In the genomic region with DNA sequence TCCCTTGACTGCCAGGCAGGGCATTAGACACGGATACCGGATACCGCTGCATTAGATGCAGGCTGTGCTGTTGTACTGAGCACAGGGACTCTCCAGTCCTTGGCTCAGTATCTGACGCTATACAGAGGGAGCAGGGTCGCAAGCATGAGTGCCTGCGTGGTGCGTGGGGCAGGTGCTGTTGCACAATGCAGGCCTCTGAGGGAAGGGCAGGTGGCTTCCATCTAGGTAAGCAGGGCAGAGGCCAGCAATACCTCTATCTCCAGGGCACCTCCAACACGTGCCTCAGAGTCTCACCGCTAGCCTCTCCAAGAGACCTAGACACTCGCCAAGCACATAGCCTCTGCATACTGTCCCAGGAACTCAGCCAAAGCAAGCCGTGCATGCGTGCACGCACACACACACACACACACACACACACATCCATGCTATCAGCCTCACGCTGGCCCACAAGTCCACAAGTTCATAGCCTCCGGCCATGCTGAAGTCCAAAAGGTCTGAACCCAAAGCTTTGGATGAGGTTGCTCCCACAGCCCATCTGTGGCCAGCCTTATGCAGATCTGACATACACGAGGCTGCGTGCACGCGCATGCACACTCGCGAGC, we compare ENCODE assay signal across 21 mouse cellular contexts. TPM values are rescaled to one million over a fixed set of nuclear protein-coding genes. Genes with fewer than 3 reads are reported as not detected.
DNase-seq lines count a peak whose midpoint lies in the region; ATAC-seq and TF ChIP-seq lines count a peak whose summit lies in the region.
"Had no signal": no experiment of that assay in that cellular context is flagged by ENCODE, and none has a peak within 500 bp of the region (broad histone marks: within the 10 kb centered on the region; RNA-seq: fewer than 3 reads in every experiment).

No protein-coding gene starts in this region.

- no peak for DNase-seq in hindbrain, embryonic 14.5 days (ENCODE audit: low spot score)
- no peak for DNase-seq in hindbrain, postnatal 0 days (ENCODE audit: low spot score)
- DNase-seq in limb, embryonic 14.5 days (ENCODE audit: low spot score), result no peak
- DNase-seq in right cerebral cortex, postnatal 4 days, result no peak
- DNase-seq: adrenal gland, postnatal 36 days; embryo, embryonic 11 days; heart, postnatal 4 days; lung, adult 2 months; lung, postnatal 36 days; midbrain, embryonic 14.5 days; right cerebral cortex, postnatal 14 days had no signal

- 85% methylated on average over 21 of the region's 21 CpGs for WGBS in hindbrain, embryonic 14.5 days
- 73% methylated on average over 21 of the region's 21 CpGs for WGBS in hindbrain, postnatal 0 days
- 81% methylated on average over 21 of the region's 21 CpGs for WGBS in limb, embryonic 14.5 days

- H3K27ac ChIP-seq in hindbrain, embryonic 14.5 days, result no peak overlapping the region
- no peak overlapping the region for H3K27ac ChIP-seq in hindbrain, postnatal 0 days
- H3K27ac ChIP-seq in limb, embryonic 14.5 days (replicated peaks; ENCODE audit: low read depth, low read length), result no peak overlapping the region
- H3K27ac ChIP-seq: forebrain, embryonic 13.5 days had no signal

- H3K9ac ChIP-seq in hindbrain, embryonic 14.5 days, result no peak overlapping the region
- H3K9ac ChIP-seq in hindbrain, postnatal 0 days (replicated peaks; ENCODE audit: low read length), result no peak overlapping the region
- no peak overlapping the region for H3K9ac ChIP-seq in limb, embryonic 14.5 days (ENCODE audit: low read depth, low read length, severe bottlenecking)
- H3K9ac ChIP-seq: forebrain, embryonic 13.5 days; heart, embryonic 12.5 days had no signal

- no peak for TF ChIP-seq POLR2A in limb, embryonic 14.5 days (IDR thresholded peaks at IDR 0.05; ENCODE audit: borderline replicate concordance, extremely low read depth, insufficient read depth, insufficient read length)
- peak; percentile 2 for TF ChIP-seq POLR2A in myocyte (IDR thresholded peaks at IDR 0.05; ENCODE audit: insufficient read length, low read depth)

- no peak overlapping the region for H3ac ChIP-seq in myocyte (ENCODE audit: control insufficient read depth, insufficient read length)

- H3K9me3 ChIP-seq in hindbrain, embryonic 14.5 days (ENCODE audit: control insufficient read depth, low read length), result no peaks in the 10 kb centered on the region
- no peaks in the 10 kb centered on the region for H3K9me3 ChIP-seq in hindbrain, postnatal 0 days (ENCODE audit: low read length)
- no peaks in the 10 kb centered on the region for H3K9me3 ChIP-seq in megakaryocyte, embryonic 14.5 days
- no peaks in the 10 kb centered on the region for H3K9me3 ChIP-seq in limb, embryonic 14.5 days (ENCODE audit: control insufficient read depth, low read length)
- H3K9me3 ChIP-seq: forebrain, embryonic 13.5 days; heart, embryonic 12.5 days had no signal

- no peaks in the 10 kb centered on the region for H3K4me1 ChIP-seq in hindbrain, embryonic 14.5 days (replicated peaks; ENCODE audit: control insufficient read depth, insufficient read depth, low read length)
- H3K4me1 ChIP-seq in hindbrain, postnatal 0 days (ENCODE audit: insufficient read depth, low read length), result no peaks in the 10 kb centered on the region
- H3K4me1 ChIP-seq in megakaryocyte, embryonic 14.5 days, result peaks cover 22% of the 10 kb centered on the region
- H3K4me1 ChIP-seq in limb, embryonic 14.5 days (ENCODE audit: control insufficient read depth, insufficient read depth, low read length), result 0 out of 2 replicates have a peak, but pooled peaks cover 3% of the 10 kb centered on the region
- H3K4me1 ChIP-seq: forebrain, embryonic 13.5 days had no signal

- H3K4me2 ChIP-seq in hindbrain, embryonic 14.5 days (replicated peaks), result no peak overlapping the region
- H3K4me2 ChIP-seq in hindbrain, postnatal 0 days (ENCODE audit: low read depth, low read length), result no peak overlapping the region
- no peak overlapping the region for H3K4me2 ChIP-seq in limb, embryonic 14.5 days (replicated peaks; ENCODE audit: low read depth, low read length, severe bottlenecking)
- no peak overlapping the region for H3K4me2 ChIP-seq in myocyte (ENCODE audit: low read depth)
- H3K4me2 ChIP-seq: forebrain, embryonic 13.5 days; heart, embryonic 12.5 days had no signal

- peak; percentile 19; the same call in 1 of the 2 replicates for ATAC-seq in hindbrain, embryonic 14.5 days (ENCODE audit: low FRiP score)
- no peak for ATAC-seq in hindbrain, postnatal 0 days
- ATAC-seq in megakaryocyte, adult 5-6 weeks (ENCODE audit: poor library complexity, severe bottlenecking), result no peak
- peak; percentile 24; the same call in 1 of the 2 replicates for ATAC-seq in limb, embryonic 14.5 days (ENCODE audit: low FRiP score, low read depth)
- ATAC-seq: Patski had no signal

- H3K4me3 ChIP-seq in hindbrain, embryonic 14.5 days (replicated peaks; ENCODE audit: low read length), result no peak overlapping the region
- H3K4me3 ChIP-seq in hindbrain, postnatal 0 days (ENCODE audit: low read length), result no peak overlapping the region
- H3K4me3 ChIP-seq in megakaryocyte, embryonic 14.5 days (replicated peaks), result peak overlapping the region; percentile 31
- no peak overlapping the region for H3K4me3 ChIP-seq in limb, embryonic 14.5 days (replicated peaks; ENCODE audit: low read length)
- no peak overlapping the region for H3K4me3 ChIP-seq in myocyte
- H3K4me3 ChIP-seq: forebrain, embryonic 13.5 days; heart, embryonic 12.5 days had no signal

- no peaks in the 10 kb centered on the region for H3K27me3 ChIP-seq in hindbrain, embryonic 14.5 days (ENCODE audit: control insufficient read depth, insufficient read depth, low read length)
- H3K27me3 ChIP-seq in hindbrain, postnatal 0 days (ENCODE audit: insufficient read depth, low read length), result no peaks in the 10 kb centered on the region
- H3K27me3 ChIP-seq in megakaryocyte, embryonic 14.5 days (replicated peaks), result peaks cover 30% of the 10 kb centered on the region
- H3K27me3 ChIP-seq in limb, embryonic 14.5 days (ENCODE audit: control insufficient read depth, insufficient read depth, low read length), result no peaks in the 10 kb centered on the region
- H3K27me3 ChIP-seq in myocyte (ENCODE audit: control insufficient read depth, insufficient read depth, insufficient read length), result no peaks in the 10 kb centered on the region
- H3K27me3 ChIP-seq: forebrain, embryonic 13.5 days; heart, embryonic 12.5 days; Patski had no signal

- H3K79me2 ChIP-seq in myocyte (ENCODE audit: control insufficient read depth, insufficient read depth), result no peaks in the 10 kb centered on the region

- H3K36me3 ChIP-seq in hindbrain, embryonic 14.5 days (replicated peaks; ENCODE audit: control insufficient read depth, insufficient read depth), result peaks cover 38% of the 10 kb centered on the region
- peaks cover 30% of the 10 kb centered on the region for H3K36me3 ChIP-seq in hindbrain, postnatal 0 days (ENCODE audit: insufficient read depth, low read length)
- H3K36me3 ChIP-seq in megakaryocyte, embryonic 14.5 days (replicated peaks; ENCODE audit: low read length), result peaks cover 39% of the 10 kb centered on the region
- peaks cover 38% of the 10 kb centered on the region for H3K36me3 ChIP-seq in limb, embryonic 14.5 days (ENCODE audit: control insufficient read depth, insufficient read depth, low read length)
- peaks cover 1% of the 10 kb centered on the region for H3K36me3 ChIP-seq in myocyte (ENCODE audit: control insufficient read depth, insufficient read depth)

- no peak for TF ChIP-seq CTCF in hindbrain, postnatal 0 days (IDR thresholded peaks at IDR 0.05; ENCODE audit: low read depth)

RNA-seq across cellular contexts. Expression of gene 2210016L21Rik, which starts 9.4 kb away (rescaled TPM):
- 126 and 135 TPM in 2 replicates for polyA plus RNA-seq in hindbrain, embryonic 14.5 days (2014; fragmentation: Nextera tagmentation; extraction: Ambion mirVana)
- total RNA-seq in hindbrain, postnatal 0 days (2014; rRNA removed), result 51.5 and 53.0 TPM in 2 replicates
- polyA plus RNA-seq in hindbrain, postnatal 0 days (2015; fragmentation: Nextera tagmentation; extraction: Ambion mirVana), result 178 and 204 TPM in 2 replicates
- polyA plus RNA-seq in megakaryocyte, embryonic 14.5 days (2012; ENCODE audit: insufficient read depth, low replicate concordance), result 16.4 and 35.8 TPM in 2 replicates
- 6.3 and 10.3 TPM in 2 replicates for total RNA-seq in megakaryocyte, adult 5-6 weeks (2015)
- 7.3 and 8.1 TPM in 2 replicates for total RNA-seq in megakaryocyte, adult 5-6 weeks (2017)
- polyA plus RNA-seq in limb, embryonic 14.5 days (2012; rRNA removed), result 34.1 and 41.3 TPM in 2 replicates
- 54.7 and 72.7 TPM in 2 replicates for polyA plus RNA-seq in limb, embryonic 14.5 days (2014; fragmentation: Nextera tagmentation; extraction: Ambion mirVana)
- polyA plus RNA-seq in myocyte (2012; fragmentation: generic; extraction: Trizol), result 19.6 TPM

RNA-seq across cellular contexts. Expression of gene Hnf1a, which starts 19.5 kb away (rescaled TPM):
- 0.07 TPM in 1 of 2 replicates, not detected in the other for polyA plus RNA-seq in hindbrain, embryonic 14.5 days (2014; fragmentation: Nextera tagmentation; extraction: Ambion mirVana)
- not detected in 2 replicates for total RNA-seq in hindbrain, postnatal 0 days (2014; rRNA removed)
- polyA plus RNA-seq in hindbrain, postnatal 0 days (2015; fragmentation: Nextera tagmentation; extraction: Ambion mirVana), result 0.05 TPM in 2 replicates
- polyA plus RNA-seq in megakaryocyte, embryonic 14.5 days (2012; ENCODE audit: insufficient read depth, low replicate concordance), result not detected in 2 replicates
- not detected in 2 replicates for total RNA-seq in megakaryocyte, adult 5-6 weeks (2015)
- not detected in 2 replicates for total RNA-seq in megakaryocyte, adult 5-6 weeks (2017)
- polyA plus RNA-seq in limb, embryonic 14.5 days (2012; rRNA removed), result 0.03 and 0.08 TPM in 2 replicates
- polyA plus RNA-seq in limb, embryonic 14.5 days (2014; fragmentation: Nextera tagmentation; extraction: Ambion mirVana), result 0.06 TPM in 1 of 2 replicates, not detected in the other
- not detected for polyA plus RNA-seq in myocyte (2012; fragmentation: generic; extraction: Trizol)
- total RNA-seq: gastrocnemius, adult 18-20 months; heart, postnatal 4 days; layer of hippocampus, postnatal 25 days; left cerebral cortex, postnatal 14 days had no signal
- polyA plus RNA-seq: lung, adult 2 months; midbrain, embryonic 14.5 days; neural tube, embryonic 11.5 days had no signal

RNA-seq across cellular contexts. Expression of gene Oasl1, which starts 28.3 kb away (rescaled TPM):
- polyA plus RNA-seq in hindbrain, embryonic 14.5 days (2014; fragmentation: Nextera tagmentation; extraction: Ambion mirVana), result 0.13 and 0.25 TPM in 2 replicates
- 0.63 and 1.0 TPM in 2 replicates for total RNA-seq in hindbrain, postnatal 0 days (2014; rRNA removed)
- polyA plus RNA-seq in hindbrain, postnatal 0 days (2015; fragmentation: Nextera tagmentation; extraction: Ambion mirVana), result 0.25 and 0.32 TPM in 2 replicates
- 6.4 TPM in 1 of 2 replicates, not detected in the other for polyA plus RNA-seq in megakaryocyte, embryonic 14.5 days (2012; ENCODE audit: insufficient read depth, low replicate concordance)
- total RNA-seq in megakaryocyte, adult 5-6 weeks (2015), result 4.3 and 9.3 TPM in 2 replicates
- total RNA-seq in megakaryocyte, adult 5-6 weeks (2017), result 1.3 and 2.4 TPM in 2 replicates
- polyA plus RNA-seq in limb, embryonic 14.5 days (2012; rRNA removed), result 0.59 and 1.2 TPM in 2 replicates
- 0.36 and 0.39 TPM in 2 replicates for polyA plus RNA-seq in limb, embryonic 14.5 days (2014; fragmentation: Nextera tagmentation; extraction: Ambion mirVana)
- polyA plus RNA-seq in myocyte (2012; fragmentation: generic; extraction: Trizol), result 0.56 TPM
- total RNA-seq: layer of hippocampus, postnatal 25 days; left cerebral cortex, postnatal 14 days had no signal

RNA-seq across cellular contexts. Expression of gene Oasl2, which starts 54.6 kb away (rescaled TPM):
- polyA plus RNA-seq in hindbrain, embryonic 14.5 days (2014; fragmentation: Nextera tagmentation; extraction: Ambion mirVana), result 3.7 and 5.0 TPM in 2 replicates
- 6.3 and 6.9 TPM in 2 replicates for total RNA-seq in hindbrain, postnatal 0 days (2014; rRNA removed)
- polyA plus RNA-seq in hindbrain, postnatal 0 days (2015; fragmentation: Nextera tagmentation; extraction: Ambion mirVana), result 4.7 and 6.1 TPM in 2 replicates
- 8.6 TPM in 1 of 2 replicates, not detected in the other for polyA plus RNA-seq in megakaryocyte, embryonic 14.5 days (2012; ENCODE audit: insufficient read depth, low replicate concordance)
- total RNA-seq in megakaryocyte, adult 5-6 weeks (2015), result 55.8 and 59.4 TPM in 2 replicates
- 32.3 TPM in 2 replicates for total RNA-seq in megakaryocyte, adult 5-6 weeks (2017)
- 1.6 and 2.0 TPM in 2 replicates for polyA plus RNA-seq in limb, embryonic 14.5 days (2012; rRNA removed)
- polyA plus RNA-seq in limb, embryonic 14.5 days (2014; fragmentation: Nextera tagmentation; extraction: Ambion mirVana), result 1.7 and 1.9 TPM in 2 replicates
- polyA plus RNA-seq in myocyte (2012; fragmentation: generic; extraction: Trizol), result 2.1 TPM

RNA-seq across cellular contexts. Expression of gene Sppl3, which starts 59.6 kb away (rescaled TPM):
- 30.1 and 31.5 TPM in 2 replicates for polyA plus RNA-seq in hindbrain, embryonic 14.5 days (2014; fragmentation: Nextera tagmentation; extraction: Ambion mirVana)
- total RNA-seq in hindbrain, postnatal 0 days (2014; rRNA removed), result 136 and 147 TPM in 2 replicates
- polyA plus RNA-seq in hindbrain, postnatal 0 days (2015; fragmentation: Nextera tagmentation; extraction: Ambion mirVana), result 30.1 and 31.1 TPM in 2 replicates
- polyA plus RNA-seq in megakaryocyte, embryonic 14.5 days (2012; ENCODE audit: insufficient read depth, low replicate concordance), result 8.1 and 18.2 TPM in 2 replicates
- total RNA-seq in megakaryocyte, adult 5-6 weeks (2015), result 33.1 and 33.6 TPM in 2 replicates
- 22.8 and 24.6 TPM in 2 replicates for total RNA-seq in megakaryocyte, adult 5-6 weeks (2017)
- polyA plus RNA-seq in limb, embryonic 14.5 days (2012; rRNA removed), result 100 and 143 TPM in 2 replicates
- 42.7 and 74.3 TPM in 2 replicates for polyA plus RNA-seq in limb, embryonic 14.5 days (2014; fragmentation: Nextera tagmentation; extraction: Ambion mirVana)
- 24.9 TPM for polyA plus RNA-seq in myocyte (2012; fragmentation: generic; extraction: Trizol)

Comparison
In these comparisons a context has a peak if more than half of its experiments do, and no peak if none do; other contexts are left out.
1. ATAC-seq: peak in hindbrain, embryonic 14.5 days (single experiment) and limb, embryonic 14.5 days (single experiment); none in hindbrain, postnatal 0 days (single experiment) and megakaryocyte, adult 5-6 weeks (single experiment).